Mouse (Mus musculus) forebrain, embryonic 10.5 days (tissue): Measurements from ENCODE around the gene Lgals12. TPM values are rescaled to one million over a fixed set of nuclear protein-coding genes. Genes with fewer than 3 reads are reported as not detected.

Source experiments
- DNase-seq: peaks from one replicate; pipeline ENCODE4 v3.0.0-alpha.2; 2017; ENCODE audit warnings: low spot score; ENCODE audit errors: extremely low spot score
- H3K27ac ChIP-seq: fragments of 300-500 bp; sonication (generic); 2 replicates; pipeline ENCODE4 v1.5.1; 2016; ENCODE audit warnings: mild to moderate bottlenecking
- H3K27me3 ChIP-seq: fragments of 300-500 bp; sonication (generic); 2 replicates; pipeline ENCODE4 v1.6.1; 2016; ENCODE audit warnings: mild to moderate bottlenecking; ENCODE audit not compliant: poor library complexity, severe bottlenecking
- H3K36me3 ChIP-seq: fragments of 300-500 bp; sonication (generic); replicated peaks from 2 replicates; pipeline ENCODE4 v1.6.1; 2016; ENCODE audit warnings: mild to moderate bottlenecking, moderate library complexity
- H3K4me1 ChIP-seq: fragments of 300-500 bp; sonication (generic); 2 replicates; pipeline ENCODE4 v1.6.1; 2016
- H3K4me3 ChIP-seq: fragments of 300-500 bp; sonication (generic); 2 replicates; pipeline ENCODE4 v1.5.1; 2016; ENCODE audit warnings: mild to moderate bottlenecking, moderate library complexity
- H3K9me3 ChIP-seq: fragments of 300-500 bp; sonication (generic); 2 replicates; pipeline ENCODE4 v1.6.1; 2016; ENCODE audit warnings: mild to moderate bottlenecking, moderate library complexity
- WGBS: fragments of 180-500 bp; shearing (Covaris S2); methylation state at CpG from one replicate; pipeline ENCODE4 v1.1.7; 2016; 5-methylcytosine and 5-hydroxymethylcytosine counted together
- polyA plus RNA-seq: library from polyadenylated mRNA; unstranded; fragments of >200 nt; fragmentation: Nextera tagmentation; extraction: Ambion mirVana; gene quantifications from 2 replicates; pipeline ENCODE4 v1.2.1, GENCODE M21; 2016

Gene Lgals12
- polyA plus RNA-seq, 1 experiment from 2014 or later = 0.11 TPM

- Histone ChIP-seq H3K27ac (no peak overlapping the region), H3K4me3 (no peak overlapping the region)
- DNase-seq = no peak
These were observed 2.0 kb downstream of the Lgals12 start for GRCm38 (mm10) chr19:7605013-7605412.

GRCm38 (mm10) chr19:7604107-7604506 lies 2.9 kb downstream of the Lgals12 start:
- no peak for DNase-seq
- Histone ChIP-seq H3K9me3 (no peaks in the 10 kb centered on the region), H3K27ac (no peak overlapping the region), H3K4me1 (peaks cover 33% of the 10 kb centered on the region), H3K4me3 (no peak overlapping the region), H3K27me3 (peaks cover 68% of the 10 kb centered on the region), H3K36me3 (no peaks in the 10 kb centered on the region)
- WGBS = 95% methylated on average over 10 of the region's 10 CpGs

More at GRCm38 (mm10) chr19:7605013-7605412, 2.0 kb downstream of the Lgals12 start:
- Histone ChIP-seq H3K27me3 (peaks cover 77% of the 10 kb centered on the region), H3K9me3 (no peaks in the 10 kb centered on the region), H3K4me1 (peaks cover 33% of the 10 kb centered on the region), H3K36me3 (no peaks in the 10 kb centered on the region)

GRCm38 (mm10) chr19:7601551-7601950 lies 5.4 kb downstream of the Lgals12 start:
- Histone ChIP-seq H3K4me3 (no peak overlapping the region), H3K36me3 (no peaks in the 10 kb centered on the region), H3K4me1 (peaks cover 18% of the 10 kb centered on the region), H3K9me3 (no peaks in the 10 kb centered on the region), H3K27ac (no peak overlapping the region), H3K27me3 (peaks cover 44% of the 10 kb centered on the region)
- WGBS = 90% methylated on average over 4 of the region's 4 CpGs
- DNase-seq = no peak

GRCm38 (mm10) chr19:7598481-7598880 lies 8.5 kb downstream of the Lgals12 start:
- Histone ChIP-seq H3K9me3 (no peaks in the 10 kb centered on the region), H3K4me3 (no peak overlapping the region), H3K36me3 (no peaks in the 10 kb centered on the region), H3K4me1 (no peaks in the 10 kb centered on the region), H3K27ac (no peak overlapping the region), H3K27me3 (peaks cover 14% of the 10 kb centered on the region)
- WGBS = 83% methylated on average over 4 of the region's 4 CpGs
- no peak for DNase-seq

- H3K4me3 ChIP-seq = no peak overlapping the region
- no peaks in the 10 kb centered on the region for H3K27me3 ChIP-seq
- WGBS = 35% methylated on average over 2 of the region's 2 CpGs
- H3K9me3 ChIP-seq = no peaks in the 10 kb centered on the region
- no peak overlapping the region for H3K27ac ChIP-seq
- H3K36me3 ChIP-seq = no peaks in the 10 kb centered on the region
- DNase-seq = no peak
- H3K4me1 ChIP-seq = peaks cover 4% of the 10 kb centered on the region; the same call in 1 of the 2 replicates
These were observed 11.5 kb downstream of the Lgals12 start for GRCm38 (mm10) chr19:7595534-7595933.

GRCm38 (mm10) chr19:7592018-7592417 lies 15.0 kb downstream of the Lgals12 start:
- H3K36me3 ChIP-seq = no peaks in the 10 kb centered on the region
- WGBS = 71% methylated on average over 3 of the region's 3 CpGs
- no peak overlapping the region for H3K27ac ChIP-seq
- no peak for DNase-seq
- H3K27me3 ChIP-seq = no peaks in the 10 kb centered on the region
- no peak overlapping the region for H3K4me3 ChIP-seq
- peaks cover 5% of the 10 kb centered on the region; the same call in 1 of the 2 replicates for H3K9me3 ChIP-seq
- peaks cover 4% of the 10 kb centered on the region; the same call in 1 of the 2 replicates for H3K4me1 ChIP-seq

- H3K27ac ChIP-seq = no peak overlapping the region
- H3K9me3 ChIP-seq = peaks cover 5% of the 10 kb centered on the region; the same call in 1 of the 2 replicates
- no peaks in the 10 kb centered on the region for H3K27me3 ChIP-seq
- no peak overlapping the region for H3K4me3 ChIP-seq
- no peak for DNase-seq
- no peaks in the 10 kb centered on the region for H3K36me3 ChIP-seq
- H3K4me1 ChIP-seq = peaks cover 4% of the 10 kb centered on the region; the same call in 1 of the 2 replicates
These were observed 16.2 kb downstream of the Lgals12 start for GRCm38 (mm10) chr19:7590795-7591194.

GRCm38 (mm10) chr19:7585764-7586163 lies 21.2 kb downstream of the Lgals12 start:
- DNase-seq = no peak
- H3K4me1 ChIP-seq = 0 out of 2 replicates have a peak, but pooled peaks cover 6% of the 10 kb centered on the region
- no peaks in the 10 kb centered on the region for H3K27me3 ChIP-seq
- no peak overlapping the region for H3K4me3 ChIP-seq
- H3K9me3 ChIP-seq = peaks cover 5% of the 10 kb centered on the region; the same call in 1 of the 2 replicates
- 93% methylated on average over 6 of the region's 6 CpGs for WGBS
- H3K36me3 ChIP-seq = no peaks in the 10 kb centered on the region
- no peak overlapping the region for H3K27ac ChIP-seq

GRCm38 (mm10) chr19:7585279-7585678 lies 21.7 kb downstream of the Lgals12 start:
- H3K9me3 ChIP-seq = peaks cover 5% of the 10 kb centered on the region; the same call in 1 of the 2 replicates
- WGBS = 91% methylated on average over 8 of the region's 8 CpGs
- DNase-seq = no peak
- no peak overlapping the region for H3K27ac ChIP-seq
- 0 out of 2 replicates have a peak, but pooled peaks cover 6% of the 10 kb centered on the region for H3K4me1 ChIP-seq
- H3K36me3 ChIP-seq = no peaks in the 10 kb centered on the region
- H3K4me3 ChIP-seq = no peak overlapping the region
- H3K27me3 ChIP-seq = no peaks in the 10 kb centered on the region

GRCm38 (mm10) chr19:7583599-7583998 lies 23.4 kb downstream of the Lgals12 start:
- no peak for DNase-seq
- no peak overlapping the region for H3K27ac ChIP-seq
- H3K4me3 ChIP-seq = no peak overlapping the region
- WGBS = 82% methylated on average over 3 of the region's 3 CpGs
- no peaks in the 10 kb centered on the region for H3K36me3 ChIP-seq
- no peaks in the 10 kb centered on the region for H3K27me3 ChIP-seq
- H3K9me3 ChIP-seq = peaks cover 5% of the 10 kb centered on the region; the same call in 1 of the 2 replicates
- 0 out of 2 replicates have a peak, but pooled peaks cover 6% of the 10 kb centered on the region for H3K4me1 ChIP-seq

GRCm38 (mm10) chr19:7583101-7583500 lies 23.9 kb downstream of the Lgals12 start:
- DNase-seq = no peak
- Histone ChIP-seq H3K4me1 (0 out of 2 replicates have a peak, but pooled peaks cover 6% of the 10 kb centered on the region), H3K27ac (no peak overlapping the region), H3K36me3 (no peaks in the 10 kb centered on the region), H3K27me3 (no peaks in the 10 kb centered on the region), H3K9me3 (peaks cover 1% of the 10 kb centered on the region; the same call in 1 of the 2 replicates), H3K4me3 (no peak overlapping the region)
- 74% methylated on average over 7 of the region's 7 CpGs for WGBS

GRCm38 (mm10) chr19:7581042-7581441 lies 26.0 kb downstream of the Lgals12 start:
- no peaks in the 10 kb centered on the region for H3K9me3 ChIP-seq
- 74% methylated on average over 5 of the region's 5 CpGs for WGBS

GRCm38 (mm10) chr19:7577710-7578109 lies 29.3 kb downstream of the Lgals12 start:
- DNase-seq = no peak
- Histone ChIP-seq H3K9me3 (no peaks in the 10 kb centered on the region), H3K27ac (no peak overlapping the region), H3K27me3 (no peaks in the 10 kb centered on the region), H3K36me3 (no peaks in the 10 kb centered on the region), H3K4me1 (no peaks in the 10 kb centered on the region), H3K4me3 (no peak overlapping the region)
- WGBS = 94% methylated on average over 3 of the region's 3 CpGs

More at GRCm38 (mm10) chr19:7581042-7581441, 26.0 kb downstream of the Lgals12 start:
- no peak overlapping the region for H3K27ac ChIP-seq
- H3K4me3 ChIP-seq = no peak overlapping the region
- DNase-seq = no peak
- H3K27me3 ChIP-seq = no peaks in the 10 kb centered on the region
- 0 out of 2 replicates have a peak, but pooled peaks cover 6% of the 10 kb centered on the region for H3K4me1 ChIP-seq
- H3K36me3 ChIP-seq = no peaks in the 10 kb centered on the region

- no peak overlapping the region for H3K4me3 ChIP-seq
- H3K27ac ChIP-seq = no peak overlapping the region
- H3K9me3 ChIP-seq = no peaks in the 10 kb centered on the region
- no peaks in the 10 kb centered on the region for H3K4me1 ChIP-seq
- no peaks in the 10 kb centered on the region for H3K27me3 ChIP-seq
- H3K36me3 ChIP-seq = no peaks in the 10 kb centered on the region
- 87% methylated on average over 1 of the region's 1 CpGs for WGBS
- no peak for DNase-seq
These were observed 30.8 kb downstream of the Lgals12 start for GRCm38 (mm10) chr19:7576180-7576579.
